Mouse (Mus musculus) ovary, adult 18-20 months (tissue): ENCODE measurements at regions not wholly inside any gene's neighbourhood (a gene's known extent, or its start where the extent isn't known, plus 50 kb on each side); places are given as distances from the start of the nearest gene placed in this dataset.

Source experiments
- DNase-seq: peaks from one replicate; pipeline ENCODE4 v3.0.0; 2022; ENCODE audit warnings: low spot score, mixed read lengths

DNA sequence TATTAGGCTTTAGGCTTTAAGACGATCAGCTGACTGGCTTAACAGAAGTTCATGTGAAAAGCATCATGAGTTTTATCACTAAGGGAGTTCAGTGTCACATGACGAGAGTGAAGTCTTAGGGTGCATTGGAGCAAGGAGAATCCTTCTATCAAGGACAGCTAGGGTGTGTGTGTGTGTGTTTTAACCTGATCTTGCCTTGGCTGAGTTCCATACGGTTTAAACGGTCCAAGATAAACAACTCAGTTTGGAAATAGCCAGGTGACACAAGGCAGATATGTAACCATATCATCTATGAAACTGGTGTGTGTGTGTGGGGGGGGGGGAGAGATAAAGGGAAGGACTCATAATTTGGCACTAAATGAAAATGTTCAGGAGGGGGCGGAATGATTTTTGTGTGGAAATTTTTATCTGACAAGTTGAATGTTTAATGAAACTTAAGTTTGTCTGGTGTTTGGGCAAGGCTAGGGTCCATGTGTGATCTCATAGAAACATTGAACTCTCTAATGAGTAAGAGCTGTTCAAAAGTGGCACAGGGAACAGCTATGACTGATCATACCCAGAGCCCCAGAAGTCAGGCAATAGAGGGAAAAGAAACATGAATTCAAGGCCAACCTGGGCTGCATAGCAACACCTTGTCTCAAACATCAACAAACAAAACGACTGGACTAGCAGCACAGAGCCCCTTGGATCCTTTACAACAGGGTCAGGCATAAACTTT is 132.2 kb upstream of the Map3k1 start:
- DNase-seq, result no peak

DNA sequence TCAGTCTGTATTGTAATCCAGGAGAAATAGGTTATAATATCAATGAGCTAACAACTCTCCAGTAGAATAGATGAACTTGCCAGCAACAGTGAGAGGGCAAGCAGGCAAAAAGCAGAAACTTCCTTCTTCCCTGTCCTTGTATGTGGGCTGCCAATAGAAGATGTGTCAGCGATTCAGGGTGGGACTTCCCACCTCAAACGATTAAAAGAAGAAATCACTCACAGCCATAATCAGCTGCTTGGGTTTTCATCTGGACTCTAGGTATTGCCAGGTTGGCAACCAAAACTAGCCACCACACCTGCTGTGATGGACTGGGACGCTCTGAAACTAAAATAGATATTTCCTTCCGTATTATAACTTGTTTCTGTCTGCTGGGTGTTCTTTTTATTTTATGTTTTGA is 133.2 kb upstream of the Map3k1 start:
- no peak for DNase-seq

DNA sequence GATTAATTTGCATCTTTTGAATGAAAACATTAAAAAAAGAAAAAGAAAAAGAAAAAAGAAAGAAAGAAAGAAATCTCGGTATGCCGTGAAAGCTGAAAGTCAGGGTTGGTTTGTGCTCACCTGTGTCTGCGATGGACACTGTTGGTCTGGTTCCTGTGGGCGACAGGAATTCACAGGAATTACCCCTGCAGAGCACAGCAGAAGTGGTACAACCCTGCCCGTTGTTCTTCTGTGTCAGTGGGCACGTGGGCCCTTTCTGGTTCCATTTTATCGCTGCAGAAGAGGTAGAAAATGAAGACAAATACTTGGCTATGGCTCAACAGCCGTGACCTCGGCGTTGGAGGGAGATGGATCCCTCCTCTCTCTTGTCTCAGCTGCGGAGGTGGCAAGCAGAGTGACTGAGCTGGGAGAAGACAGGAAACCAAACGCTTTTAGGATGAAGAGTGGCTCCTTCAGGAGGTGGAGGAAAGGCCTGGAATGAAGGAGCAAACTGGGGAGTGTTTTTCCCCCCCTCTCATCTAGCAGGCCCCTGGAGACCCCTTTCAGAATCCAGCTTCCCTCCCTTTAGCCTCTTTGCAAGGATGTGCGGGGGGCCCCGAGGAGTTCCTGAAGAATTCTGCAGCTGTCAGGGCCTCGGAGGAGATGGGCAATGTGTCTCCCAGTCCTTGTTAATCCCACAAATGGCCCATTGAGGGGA is 134.7 kb upstream of the Map3k1 start:
- no peak for DNase-seq

GRCm38 (mm10) chr13:111944089-111944406 is 135.3 kb upstream of the Map3k1 start:
- DNase-seq, result no peak

- no peak for DNase-seq
Measured at GRCm38 (mm10) chr13:111946271-111946670, 137.5 kb upstream of the Map3k1 start.

- DNase-seq, result peak; percentile 31
Measured at GRCm38 (mm10) chr13:111946811-111947210, 138.0 kb upstream of the Map3k1 start.

DNA sequence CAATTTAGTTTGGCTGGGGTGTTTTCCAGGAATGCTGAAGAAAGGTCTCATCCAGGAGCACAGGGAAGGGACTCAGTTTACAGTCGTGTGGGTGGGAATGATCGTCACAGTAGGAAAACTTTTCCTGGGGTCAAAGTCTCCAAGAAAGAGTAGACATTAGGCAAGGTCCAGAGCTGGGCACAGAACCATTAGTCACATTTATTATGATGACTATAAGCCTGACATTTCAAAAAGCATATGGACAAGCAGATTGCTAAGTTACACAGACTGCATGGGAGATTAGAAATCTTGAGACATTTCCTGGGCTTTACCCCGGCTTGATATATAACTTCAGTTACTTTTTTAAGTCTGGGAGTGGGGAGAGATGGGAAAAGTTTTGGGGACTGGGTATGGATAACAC is 139.6 kb upstream of the Map3k1 start:
- DNase-seq, result no peak

- DNase-seq, result no peak
Measured at GRCm38 (mm10) chr13:111950042-111950441, 141.2 kb upstream of the Map3k1 start.

DNA sequence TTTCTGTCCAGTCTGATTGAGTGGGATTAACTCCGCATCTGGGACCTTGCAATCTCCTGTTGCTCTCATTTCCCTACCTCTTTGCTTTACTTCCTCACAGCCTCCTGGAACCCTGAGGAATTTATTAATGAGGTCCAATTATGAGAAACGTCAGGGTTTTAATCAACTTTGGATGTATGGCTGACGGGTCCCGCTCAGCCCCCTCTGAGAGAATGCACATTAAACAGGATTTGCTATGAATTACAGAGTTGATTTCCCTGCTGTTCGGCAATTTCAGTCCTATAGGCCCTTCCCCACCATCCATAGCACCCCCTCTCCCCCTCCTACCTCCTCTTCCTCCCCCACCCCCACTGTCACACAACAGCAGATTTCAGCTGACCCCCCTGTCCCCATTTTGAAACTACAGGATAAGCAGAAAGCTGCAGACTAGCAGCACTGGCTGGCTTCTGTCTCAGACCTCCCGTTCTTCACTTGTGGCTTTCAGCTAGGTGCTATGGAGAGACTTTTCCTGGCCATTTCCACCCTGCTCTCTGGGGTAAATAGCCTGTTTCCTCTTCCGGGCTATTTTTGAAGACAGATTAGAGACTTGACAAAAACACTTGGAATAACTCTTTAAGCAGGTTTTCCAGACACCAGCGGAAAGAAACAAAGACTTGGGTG is 145.2 kb upstream of the Map3k1 start:
- no peak for DNase-seq

DNA sequence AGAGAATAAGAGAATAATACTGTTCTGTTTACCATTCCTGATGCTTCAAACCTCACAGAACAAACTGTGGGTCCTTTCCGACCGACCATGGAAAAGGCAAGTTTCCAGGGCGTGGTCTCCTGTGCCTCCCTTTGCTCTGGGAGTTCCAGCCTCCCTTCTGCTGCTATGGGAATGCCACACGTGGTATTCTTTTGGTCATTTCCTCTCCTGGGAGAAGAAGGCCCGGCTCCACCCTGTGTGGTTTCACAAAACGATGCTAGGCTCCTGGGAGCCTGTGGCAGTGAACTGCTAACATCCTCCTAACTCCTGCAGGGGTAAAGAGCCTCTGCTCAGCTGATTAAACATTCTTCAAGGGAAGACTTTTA is 145.7 kb upstream of the Map3k1 start:
- DNase-seq, result no peak

DNA sequence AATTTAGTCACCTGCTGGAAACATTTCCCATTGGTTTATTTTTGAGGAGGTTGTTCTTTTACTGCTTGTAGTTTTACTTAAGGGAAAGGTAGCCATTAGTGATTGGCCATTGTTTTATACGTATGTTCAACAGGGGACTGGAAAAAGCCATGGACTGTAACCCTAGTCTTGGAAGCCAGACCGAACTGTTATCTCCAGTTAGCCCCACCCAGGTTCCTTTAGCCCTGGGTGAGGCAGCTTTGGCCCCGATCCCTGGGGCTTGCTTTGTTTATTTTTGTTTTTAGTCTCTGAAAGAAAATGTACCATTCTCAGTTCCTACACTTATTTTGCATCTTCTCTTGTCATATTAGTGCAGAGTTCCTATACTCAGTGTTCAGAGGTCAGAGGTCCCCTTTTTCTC is 148.3 kb upstream of the Map3k1 start:
- no peak for DNase-seq

DNA sequence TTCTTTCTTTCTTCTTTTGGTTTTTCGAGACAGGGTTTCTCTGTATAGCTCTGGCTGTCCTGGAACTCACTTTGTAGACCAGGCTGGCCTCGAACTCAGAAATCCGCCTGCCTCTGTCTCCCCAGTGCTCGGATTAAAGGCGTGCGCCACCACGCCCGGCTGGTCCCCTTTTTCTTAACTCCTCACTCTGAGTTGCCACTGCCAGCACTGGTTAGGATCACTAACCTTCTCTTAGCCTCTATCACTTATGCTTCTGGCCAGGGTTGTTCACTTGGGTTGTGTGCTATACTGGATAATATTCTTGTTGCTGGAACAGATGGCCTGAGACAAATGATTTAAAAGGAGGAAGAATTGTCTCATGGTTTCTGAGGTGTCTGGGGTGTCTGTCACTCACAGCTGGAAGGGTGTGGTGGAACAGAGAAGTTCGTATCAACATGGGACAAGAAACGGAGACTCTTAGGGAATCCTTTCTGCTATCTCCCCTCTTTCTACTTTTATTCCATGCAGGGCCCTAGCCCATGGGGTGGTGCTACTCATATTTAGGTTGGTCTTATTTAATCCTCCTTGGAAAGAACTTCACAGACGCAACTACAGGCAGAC is 149.0 kb upstream of the Map3k1 start:
- DNase-seq, result no peak

DNA sequence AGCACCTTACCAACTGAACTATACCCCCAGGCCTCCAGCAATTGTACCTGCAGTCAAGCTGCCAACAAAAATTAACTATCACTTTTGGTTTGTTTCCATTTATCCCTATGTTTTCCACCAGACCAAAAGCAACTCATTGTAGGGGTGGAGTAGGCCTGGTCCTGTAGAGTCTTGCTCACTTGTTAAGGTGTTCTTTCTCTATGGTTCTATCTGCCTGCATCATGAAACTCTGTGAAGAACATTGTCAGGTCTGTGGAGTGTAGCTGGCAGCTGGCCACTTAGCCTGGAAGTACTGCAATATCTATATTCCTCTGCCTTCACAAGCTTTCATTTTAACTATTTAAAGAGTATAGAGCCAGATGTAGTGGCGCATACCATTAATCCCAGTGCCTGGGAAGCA is 149.6 kb upstream of the Map3k1 start:
- no peak for DNase-seq

DNA sequence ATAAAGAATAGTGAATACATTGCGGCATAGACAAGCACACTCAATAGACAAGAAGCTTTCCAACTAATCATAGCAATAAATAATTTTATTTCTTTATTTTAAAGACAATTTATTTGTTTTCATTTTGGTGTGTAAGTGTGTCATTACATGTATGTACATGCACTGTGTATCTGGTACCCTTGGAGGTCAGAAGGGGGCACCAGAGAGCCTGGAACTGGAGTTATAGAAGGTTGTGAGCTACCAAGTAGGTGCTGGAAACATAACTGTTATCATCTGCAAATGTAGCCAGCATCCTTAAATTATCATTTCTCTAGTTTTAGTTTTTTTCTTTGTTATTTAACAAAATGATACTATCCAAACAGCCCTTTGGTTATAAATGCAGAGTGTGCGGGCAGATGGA is 151.2 kb upstream of the Map3k1 start:
- DNase-seq, result no peak

- DNase-seq, result no peak
Measured at GRCm38 (mm10) chr13:111961423-111961822, 152.6 kb upstream of the Map3k1 start.

- no peak for DNase-seq
Measured at GRCm38 (mm10) chr13:111962155-111962554, 153.4 kb upstream of the Map3k1 start.

DNA sequence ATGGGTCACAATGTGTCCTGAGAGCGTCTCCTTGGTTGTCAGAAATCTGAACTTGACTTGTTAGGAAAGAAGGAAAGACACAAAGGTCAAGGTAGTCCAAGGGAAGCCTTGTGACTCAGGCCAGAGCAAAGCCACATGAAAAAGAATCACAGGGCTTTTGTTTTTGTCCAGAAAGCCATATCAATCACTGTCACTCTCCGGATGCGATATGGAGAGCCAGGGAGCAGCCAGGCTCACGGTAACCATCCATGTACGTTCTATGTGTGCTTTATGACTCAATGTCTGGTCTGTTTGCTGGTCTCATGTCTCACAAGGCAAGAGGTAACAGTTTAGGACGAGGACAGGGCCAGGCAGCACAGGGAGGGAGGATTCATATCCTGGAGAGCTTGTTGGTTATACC is 157.3 kb upstream of the Map3k1 start:
- DNase-seq, result no peak

GRCm38 (mm10) chr13:111966627-111967026 is 157.8 kb upstream of the Map3k1 start:
- no peak for DNase-seq

DNA sequence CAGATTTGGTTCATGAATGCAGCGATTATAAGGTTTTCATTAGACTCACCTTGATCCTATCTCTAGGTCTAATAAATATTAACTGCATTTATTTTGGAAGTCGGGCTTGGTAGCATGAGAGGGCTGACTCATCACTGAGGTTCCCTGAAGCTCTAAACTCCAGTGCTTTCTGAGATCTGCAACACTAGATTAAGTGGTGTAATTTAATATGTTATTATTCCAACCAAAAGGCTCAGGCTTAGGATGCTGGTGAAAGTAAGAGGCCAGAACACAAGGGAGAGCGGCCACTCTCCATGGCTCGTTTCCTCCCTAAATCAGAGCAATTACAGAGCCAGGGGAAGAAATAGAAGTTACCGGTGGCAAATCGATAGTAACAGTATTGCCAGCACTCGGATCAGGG is 159.4 kb upstream of the Map3k1 start:
- DNase-seq, result no peak

DNA sequence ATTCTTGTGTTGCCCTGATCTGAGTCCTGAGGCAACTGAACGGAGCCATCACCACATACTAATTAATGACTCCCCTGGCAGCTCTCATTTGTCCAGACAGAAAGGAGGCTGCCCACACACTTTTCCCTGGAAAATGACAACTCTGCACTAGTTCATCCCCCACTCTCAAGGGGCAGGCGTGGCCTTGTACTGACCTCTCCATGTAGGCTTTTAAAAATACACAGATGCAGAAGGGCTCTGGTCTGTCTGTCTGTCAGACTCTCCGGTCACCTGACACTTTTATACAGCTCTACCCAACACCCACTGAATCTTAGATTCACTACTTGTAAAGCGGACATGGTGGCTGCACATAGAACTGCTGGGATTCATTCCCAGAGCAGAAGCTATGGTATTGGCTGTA is 165.5 kb upstream of the Map3k1 start:
- DNase-seq, result no peak

- DNase-seq, result no peak
Measured at GRCm38 (mm10) chr13:111975549-111975948, 166.8 kb upstream of the Map3k1 start.

GRCm38 (mm10) chr13:111977769-111978674 is 169.2 kb upstream of the Map3k1 start:
- DNase-seq, result no peak
